Mouse (Mus musculus) kidney, postnatal 10 days (tissue): ENCODE measurements around the gene Gsn.

ENCODE experiments used
- DNase-seq: peaks from one replicate; pipeline ENCODE4 v3.0.0; 2021; ENCODE audit warnings: mixed read lengths

Gsn gene

DNA sequence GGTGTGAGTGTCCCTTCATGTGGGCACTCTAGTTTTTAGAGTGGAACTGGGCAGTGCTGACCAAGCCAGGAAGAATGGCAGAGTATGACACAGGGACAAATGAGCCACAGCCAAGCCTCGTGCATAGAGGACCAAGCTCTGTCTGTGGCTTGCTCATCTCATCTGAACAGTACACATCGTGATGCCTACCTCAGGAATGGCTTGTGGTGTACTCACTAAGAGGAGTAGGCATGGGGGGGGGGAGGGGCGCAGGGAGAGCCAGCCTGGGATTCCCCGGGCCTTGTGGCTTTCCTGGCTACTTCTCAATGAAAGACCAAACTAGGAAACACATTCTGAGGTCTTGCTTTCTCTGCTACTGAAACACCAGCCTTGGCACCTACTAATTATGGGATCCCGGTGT lies 1.2 kb upstream of the Gsn start:
- no peak for DNase-seq

DNA sequence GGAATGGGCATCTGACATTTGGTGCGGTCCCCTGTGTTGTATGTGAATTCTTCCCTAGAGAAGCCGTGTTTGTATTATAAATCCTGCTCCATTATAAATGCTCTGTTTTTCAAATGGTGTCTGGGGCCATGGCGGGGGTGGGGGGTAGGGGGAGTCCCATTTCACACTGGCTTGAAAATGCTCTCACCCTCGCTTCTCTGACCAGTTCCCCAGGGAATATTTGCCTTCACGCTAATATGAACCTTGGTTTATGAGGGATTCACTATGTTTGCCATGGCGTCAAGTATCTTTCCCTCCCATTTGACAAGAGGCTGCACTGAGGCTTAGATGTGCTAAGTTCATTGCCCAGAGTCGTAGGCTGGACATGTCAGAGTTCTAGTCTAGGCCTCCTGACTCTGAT lies 718 bp upstream of the Gsn start:
- no peak for DNase-seq

DNA sequence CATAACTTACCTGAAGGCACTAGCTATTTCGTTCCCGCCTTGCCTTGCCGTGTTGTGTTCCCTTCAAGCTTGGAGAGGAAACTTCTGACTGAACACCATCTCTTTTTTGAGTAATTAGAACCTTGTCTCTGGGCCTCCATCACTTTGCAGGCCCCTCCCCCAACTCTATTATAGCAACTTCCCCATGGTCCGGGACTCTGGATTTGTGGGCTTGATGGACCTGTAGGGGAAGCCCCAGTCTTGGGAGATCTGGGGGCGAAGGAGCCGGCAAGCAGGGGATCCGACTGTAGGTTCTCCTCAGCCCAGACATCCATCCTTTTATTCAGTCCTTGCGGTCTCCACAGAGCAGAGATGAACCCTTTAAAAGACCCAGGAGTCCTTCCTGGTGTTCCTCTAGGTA lies 752 bp downstream of the Gsn start:
- no peak for DNase-seq

DNA sequence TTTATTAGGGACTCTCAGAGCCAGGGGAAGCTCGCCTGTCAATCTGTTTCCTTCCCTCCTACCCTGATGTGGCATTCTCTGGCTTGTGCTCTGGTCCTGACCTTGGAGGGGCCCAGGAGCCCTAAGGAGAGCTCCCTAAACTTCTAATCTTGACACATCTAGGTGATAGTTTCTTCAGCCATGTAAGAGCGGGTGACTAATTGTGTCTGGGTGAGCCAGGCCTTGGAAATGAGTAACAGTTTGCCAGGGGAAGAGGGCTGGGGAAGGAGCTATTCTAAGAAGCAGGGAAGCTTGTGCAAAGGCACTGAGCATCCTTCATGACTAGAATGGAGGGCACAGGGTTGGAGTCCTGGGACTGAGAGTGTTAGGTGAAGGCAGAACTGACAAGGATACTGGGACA lies 1.7 kb downstream of the Gsn start:
- no peak for DNase-seq

DNA sequence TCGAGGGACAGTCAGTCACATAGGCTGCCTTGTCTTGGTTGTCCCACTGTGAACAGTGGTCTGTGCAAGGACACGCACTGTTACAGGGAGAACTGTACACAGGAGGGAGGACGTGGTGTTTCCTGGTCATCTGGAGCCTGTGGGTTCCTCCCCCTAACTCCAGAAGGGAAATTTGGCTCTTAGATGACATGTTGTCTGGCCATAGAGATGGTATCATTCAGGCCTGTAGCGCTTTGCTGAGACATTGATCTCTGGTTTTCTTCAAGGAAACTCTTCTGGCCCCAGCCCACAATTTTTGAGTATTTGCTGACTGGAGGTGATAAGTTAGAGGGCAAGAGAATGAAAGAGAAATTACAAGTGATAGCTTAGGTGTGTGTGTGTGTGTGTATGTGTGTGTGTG lies 2.4 kb downstream of the Gsn start:
- no peak for DNase-seq

DNA sequence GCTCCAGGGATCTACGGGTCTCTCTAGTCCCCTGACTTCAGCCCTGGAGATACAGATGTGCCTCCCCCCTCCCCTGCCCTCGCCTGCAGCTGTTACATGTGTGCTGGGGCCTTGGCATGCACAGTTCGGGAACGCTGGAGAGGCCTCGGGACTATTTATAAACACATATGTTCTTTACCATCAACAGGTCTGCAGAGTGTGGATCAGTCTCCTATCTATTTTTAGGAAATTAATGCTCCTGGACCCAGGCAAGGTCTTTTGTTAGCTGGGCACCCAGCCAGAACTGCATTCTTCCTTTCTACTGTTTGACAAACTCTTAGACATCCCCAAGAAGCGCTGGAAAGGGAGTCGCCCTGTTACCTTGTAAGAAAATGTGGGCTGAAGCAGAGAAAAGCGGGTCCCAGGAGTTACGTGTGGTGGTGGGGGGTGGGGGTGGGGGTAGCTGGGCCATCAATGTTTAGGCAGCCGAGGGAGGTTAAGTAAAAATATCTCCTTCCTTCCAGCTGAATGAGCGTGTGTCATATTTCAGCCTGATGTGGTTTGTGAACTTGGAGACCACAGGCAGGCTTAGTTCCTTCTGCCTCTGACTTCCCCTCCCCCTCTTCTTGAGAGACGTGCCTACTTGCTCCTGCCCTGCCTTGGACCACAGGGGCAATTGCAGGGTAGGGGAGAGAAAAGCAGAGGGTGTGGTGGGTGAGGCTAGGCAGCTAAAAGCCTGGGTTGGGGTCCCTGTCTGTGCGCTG lies 3.3 kb downstream of the Gsn start:
- peak; percentile 60 for DNase-seq

DNA sequence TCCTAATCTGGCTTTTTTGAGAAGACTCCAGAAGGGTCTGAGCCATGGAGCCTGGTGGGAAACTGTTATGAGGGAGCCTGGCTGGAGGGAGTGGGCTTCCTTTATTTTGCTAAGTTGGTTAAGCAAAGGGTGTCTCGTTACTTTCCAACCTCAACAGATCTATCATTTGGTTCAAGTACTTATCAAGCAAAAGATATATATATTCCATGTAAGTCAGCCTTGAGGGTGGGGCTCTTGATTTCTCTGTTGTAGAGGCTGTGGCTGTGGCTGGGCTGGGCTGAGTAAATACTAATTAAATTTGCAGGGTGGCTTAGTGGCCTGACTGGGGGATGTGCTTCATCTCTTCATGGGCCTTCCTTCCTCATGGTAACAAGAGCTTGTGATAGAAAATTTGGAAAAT lies 4.1 kb downstream of the Gsn start:
- DNase-seq: no peak

DNA sequence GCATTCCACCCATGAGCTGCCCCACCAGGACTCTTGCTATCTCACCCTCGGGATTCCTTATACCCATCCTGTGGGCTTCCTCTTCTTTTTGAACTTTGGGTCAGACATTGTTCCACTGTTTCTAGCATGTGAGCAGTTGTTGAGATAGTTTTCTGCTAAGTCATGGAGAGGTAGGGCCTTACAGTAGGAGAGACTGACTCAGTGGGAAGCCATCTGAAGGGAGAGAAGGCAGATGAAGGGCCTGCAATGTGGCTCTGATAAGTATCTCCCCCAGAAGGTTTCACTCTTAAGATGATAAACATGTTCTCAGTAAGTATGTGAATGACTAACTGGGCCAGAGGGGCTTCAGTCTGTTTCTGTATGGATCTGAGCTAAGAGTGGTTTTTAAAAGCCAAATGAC lies 7.9 kb downstream of the Gsn start:
- DNase-seq: no peak

DNA sequence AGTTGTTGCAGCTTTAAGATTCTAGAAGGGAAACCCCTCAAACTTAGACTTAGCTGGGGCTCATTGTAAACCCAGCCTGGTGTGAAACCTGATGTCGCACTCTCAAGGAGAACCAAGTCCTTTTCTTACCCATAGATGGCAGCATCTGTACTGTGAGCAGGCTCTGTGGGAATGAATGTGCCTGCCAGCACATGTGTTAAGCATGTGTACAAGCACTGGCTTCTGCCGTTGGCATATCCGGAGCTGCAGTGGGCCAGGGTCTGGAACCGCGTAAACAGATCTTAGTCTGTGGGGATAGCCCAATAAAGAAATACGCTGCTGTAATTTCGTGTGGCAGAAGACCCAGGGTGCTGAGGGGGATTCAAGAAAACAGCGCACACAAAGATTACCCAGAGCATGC lies 9.1 kb downstream of the Gsn start:
- DNase-seq: peak; percentile 63

DNA sequence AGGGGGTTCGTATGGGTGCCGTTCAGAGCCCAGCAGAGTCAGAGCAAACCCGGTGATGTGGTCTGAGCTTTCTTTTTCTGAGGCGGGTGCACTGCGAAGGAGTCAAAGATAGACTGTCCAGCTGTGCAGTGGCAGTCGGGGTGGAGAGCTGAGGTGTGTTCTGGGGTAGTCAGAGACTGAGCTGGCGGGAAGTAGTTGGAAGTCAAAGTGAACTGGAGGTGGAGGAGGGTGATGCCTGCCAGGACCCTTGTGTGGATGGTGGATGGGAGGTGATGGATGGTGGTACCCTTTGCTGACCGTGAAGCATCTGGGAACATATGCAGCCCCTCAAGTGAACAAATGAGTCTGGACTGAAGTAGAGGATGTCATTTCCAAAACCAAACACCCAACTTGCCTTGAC lies 9.6 kb downstream of the Gsn start:
- DNase-seq: no peak

DNA sequence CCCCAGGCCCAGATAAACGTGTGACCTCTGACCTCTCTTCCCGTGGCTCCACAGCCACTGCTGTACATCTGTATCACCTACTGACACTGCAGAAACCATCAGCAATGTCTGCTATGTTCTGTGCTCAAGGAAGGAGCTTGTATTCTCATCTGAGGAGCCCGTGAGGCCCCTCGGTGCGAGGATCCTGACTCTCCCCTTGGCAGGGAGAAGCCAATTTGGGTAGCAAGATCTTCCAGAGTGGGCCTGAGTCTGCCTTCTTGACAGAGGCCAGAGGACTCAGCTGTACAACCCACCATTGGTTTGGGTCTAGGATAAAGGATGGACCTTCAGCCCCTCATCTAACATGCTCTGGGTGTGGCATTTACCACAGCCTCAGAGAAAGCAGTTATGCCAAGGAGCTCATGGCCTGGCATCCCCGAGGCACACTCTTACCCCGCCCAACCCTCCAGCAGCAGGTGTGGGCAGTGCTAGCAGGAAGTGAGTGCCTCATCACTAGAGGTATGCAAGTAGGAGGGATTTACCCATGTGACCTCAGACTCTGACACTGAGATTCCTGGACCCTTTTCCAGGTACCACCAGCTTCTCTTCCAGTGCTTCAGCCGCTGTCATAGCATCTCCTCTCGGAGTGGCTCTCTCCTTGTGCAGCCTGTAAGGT lies 10.2 kb downstream of the Gsn start:
- DNase-seq: no peak

DNA sequence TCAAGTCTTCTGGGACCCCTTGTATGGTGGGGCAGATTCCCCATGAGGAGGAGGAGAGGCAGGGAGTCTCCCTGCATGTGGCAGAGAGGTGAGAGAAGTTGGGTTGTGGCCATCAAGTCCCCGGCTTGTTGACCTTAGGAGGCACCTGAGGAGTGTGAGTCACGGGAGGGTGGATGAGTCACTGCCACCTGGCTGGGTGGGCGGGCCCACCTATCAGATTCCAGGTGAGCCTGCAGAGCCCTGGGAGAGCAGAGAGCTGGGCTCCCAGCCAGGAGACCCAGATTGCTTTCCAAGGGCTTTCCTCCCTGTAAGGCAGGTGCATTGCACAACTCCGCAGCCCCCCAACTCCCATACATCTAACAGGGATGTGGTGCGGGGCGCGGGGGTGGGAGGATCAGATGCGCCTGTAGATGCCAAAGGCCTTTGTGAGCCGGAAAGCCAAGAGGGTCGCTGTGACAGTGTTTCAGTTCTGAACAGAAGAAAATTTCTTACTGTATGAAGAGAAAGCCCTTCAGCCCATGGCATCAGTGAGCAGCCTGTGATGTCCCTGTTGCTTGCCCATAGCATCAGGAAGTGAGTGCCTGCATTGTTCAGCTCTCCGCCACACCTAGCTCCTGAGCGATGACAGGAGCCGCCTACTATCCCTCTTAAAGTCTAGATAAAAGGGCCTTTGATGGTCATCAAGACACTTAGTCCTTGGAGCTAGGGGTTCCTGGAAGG lies 11.1 kb downstream of the Gsn start:
- peak; percentile 75 for DNase-seq

DNA sequence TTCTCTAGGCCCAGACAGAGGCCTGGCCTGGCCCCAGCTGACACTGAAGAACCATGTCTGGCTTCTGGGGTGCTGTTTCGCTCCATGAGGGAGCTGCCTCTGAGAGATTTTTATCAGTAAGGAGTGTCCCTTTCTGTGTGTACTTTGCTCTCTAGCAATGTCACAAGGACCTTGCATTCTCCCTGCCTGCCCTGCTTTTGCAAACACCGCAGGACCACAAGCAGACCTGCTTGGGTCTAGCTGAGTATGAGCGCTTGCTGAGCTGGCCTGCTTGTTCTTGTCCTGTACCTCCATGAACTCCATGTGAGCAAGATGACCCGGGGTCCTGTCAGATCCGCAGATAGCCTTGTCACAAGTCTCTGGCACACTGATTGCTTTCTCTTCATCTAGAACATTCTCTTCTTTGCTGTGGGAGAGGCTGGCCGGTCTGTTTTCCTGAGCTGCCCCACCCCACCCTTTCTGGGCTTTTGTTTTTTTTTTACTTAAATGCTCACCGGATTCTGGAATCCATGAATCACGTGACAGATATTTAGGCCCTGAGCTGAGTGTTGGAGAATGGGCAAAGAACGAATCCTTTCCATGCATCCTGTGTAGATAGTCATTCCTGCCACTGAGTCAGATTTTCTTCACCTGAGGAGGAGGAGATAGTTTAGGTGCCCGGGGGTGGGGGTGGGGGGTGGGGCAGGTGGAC lies 11.8 kb downstream of the Gsn start:
- DNase-seq: no peak

DNA sequence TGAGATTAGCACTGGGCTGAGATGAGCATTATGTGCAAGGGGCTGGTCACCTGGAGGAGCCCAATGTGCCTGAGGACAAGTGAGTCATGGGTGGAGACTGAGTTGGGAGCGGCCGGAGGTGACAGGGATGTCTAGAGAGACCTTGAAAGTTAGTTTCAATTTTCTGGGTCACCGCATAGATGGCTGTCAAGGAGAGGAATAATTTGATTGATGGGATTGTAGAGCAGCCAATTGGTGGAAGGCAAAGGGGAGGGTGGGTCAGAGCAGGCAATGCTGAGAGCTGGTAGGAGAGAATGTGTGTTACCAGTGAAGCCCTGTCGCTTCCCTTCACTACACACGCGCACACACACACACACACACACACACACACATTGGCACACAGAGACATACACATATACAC lies 13.0 kb downstream of the Gsn start:
- no peak for DNase-seq

DNA sequence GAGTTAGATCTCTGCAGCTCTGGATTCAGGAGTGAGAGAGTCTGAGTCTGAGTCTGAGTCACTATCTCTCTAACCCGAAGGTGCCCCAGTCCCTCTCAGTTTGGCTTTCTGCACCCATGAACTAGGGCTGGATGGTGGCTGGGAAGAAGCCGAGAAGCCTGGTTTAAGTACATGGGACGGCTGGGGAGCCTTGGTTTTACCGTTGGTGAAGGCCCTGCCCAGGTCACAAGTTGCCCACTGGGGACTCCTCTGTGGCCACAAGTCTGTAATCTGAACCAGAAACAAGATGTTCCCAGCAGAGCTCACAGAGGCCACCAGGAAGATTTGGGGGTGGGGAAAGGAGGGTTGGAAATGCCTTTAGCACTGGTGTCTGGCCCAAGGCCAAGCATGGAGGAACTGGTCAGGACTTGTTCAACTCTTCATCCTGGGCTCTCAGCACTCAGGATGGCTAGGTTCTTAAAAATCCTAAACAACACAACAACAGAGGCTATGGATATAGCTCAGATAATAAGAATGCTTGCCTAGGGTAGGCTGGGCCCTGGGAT lies 13.6 kb downstream of the Gsn start:
- DNase-seq: peak; percentile 73

DNA sequence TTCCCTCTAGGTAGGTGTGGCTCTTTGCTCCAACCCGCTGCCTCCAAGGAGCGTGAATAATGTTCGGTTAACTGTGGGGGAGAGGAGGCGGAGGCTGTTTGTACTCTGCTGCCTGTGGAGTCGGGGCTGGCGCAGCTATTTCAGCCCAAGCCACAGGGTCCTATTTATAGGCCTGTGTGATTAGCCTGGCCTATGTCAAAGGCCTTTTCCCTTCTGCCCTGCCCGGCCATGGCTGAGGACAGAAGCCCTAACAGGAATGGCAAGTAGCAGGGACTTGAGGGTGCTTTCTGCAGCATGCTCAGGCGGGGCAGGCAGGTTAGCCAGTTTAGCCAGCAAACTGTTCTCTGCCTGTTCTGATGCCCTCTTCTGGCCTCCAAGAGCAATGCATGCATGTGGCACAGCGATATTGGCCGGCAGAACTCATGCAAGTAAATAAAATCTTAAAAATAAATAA lies 14.4 kb downstream of the Gsn start:
- peak; percentile 80 for DNase-seq

DNA sequence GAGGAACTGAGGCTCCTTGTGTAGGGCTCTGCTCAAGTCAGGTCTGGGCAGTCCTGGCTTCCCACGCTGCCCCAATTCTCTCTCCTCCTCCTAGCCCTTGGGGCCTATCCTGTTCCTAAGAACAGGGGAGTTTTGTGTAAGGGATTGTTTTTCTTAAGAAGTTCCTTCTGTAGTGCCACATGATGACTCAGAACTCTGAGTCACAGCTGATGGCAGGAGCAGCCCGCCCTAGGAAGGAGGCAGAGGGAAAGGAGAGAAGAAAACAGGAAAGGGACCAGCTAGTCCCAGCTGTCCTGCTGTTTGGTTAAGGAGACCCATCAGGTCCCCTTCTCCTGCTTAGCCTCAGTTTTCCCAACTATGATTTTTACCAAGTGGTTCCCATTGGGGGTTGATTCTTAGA lies 15.6 kb downstream of the Gsn start:
- DNase-seq: no peak

DNA sequence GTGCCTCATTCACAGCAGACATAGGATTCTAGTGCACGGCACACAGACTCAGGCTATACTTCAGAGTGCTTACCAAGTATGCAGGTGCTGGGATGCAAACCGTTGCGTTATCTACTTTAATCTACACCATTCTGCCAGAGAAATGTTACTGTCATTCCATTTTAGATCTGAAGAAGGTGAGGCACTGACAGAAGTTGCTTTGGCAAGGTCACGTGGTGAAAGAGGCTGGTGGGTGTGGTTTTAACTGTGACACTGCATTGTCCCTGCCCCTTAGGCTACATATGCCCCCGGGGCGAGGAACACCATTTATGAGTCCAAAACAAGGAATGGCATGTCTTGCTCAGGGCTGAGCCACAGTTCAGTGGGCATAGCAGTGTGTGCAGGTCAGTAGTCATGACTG lies 16.7 kb downstream of the Gsn start:
- DNase-seq: no peak

DNA sequence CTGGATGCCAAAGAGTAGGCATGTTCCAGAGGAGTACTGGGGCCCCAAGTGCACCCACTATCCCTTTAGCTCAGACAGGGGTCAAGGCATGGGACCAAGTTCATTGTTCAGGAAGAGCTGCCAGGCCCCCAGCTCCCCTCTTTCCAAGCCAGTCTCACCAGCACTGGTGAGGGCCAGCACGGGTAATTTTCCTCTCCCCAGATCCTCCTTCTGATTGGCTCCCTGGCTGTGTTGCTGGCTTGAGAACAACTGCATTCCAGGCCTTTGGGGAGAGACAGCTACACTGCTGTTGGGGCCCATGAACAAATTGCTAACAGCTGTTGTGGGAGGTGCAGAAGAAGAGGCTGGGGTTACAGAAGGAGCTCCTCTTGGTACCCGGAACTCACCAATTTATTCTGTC lies 17.4 kb downstream of the Gsn start:
- DNase-seq: peak; percentile 68

DNA sequence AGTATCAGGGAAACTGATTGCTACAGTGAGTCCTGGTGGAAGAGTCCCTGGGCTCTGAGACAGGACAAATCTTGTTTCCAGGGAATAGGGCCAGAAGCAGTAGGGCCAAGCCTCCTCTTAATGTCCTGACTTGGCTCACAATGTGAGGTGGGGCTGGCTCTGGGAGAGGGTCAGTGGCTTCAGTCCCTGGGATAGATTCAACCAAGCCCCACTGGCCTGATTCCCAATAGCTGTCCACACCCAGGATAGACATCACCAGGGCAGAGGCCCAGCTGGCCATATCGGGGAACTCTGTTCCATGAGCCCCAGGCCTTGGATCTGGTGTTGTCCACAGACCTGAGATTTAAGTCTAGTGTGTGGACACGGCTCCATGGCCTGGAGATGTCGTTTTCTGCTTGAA lies 21.5 kb downstream of the Gsn start:
- DNase-seq: peak; percentile 50

DNA sequence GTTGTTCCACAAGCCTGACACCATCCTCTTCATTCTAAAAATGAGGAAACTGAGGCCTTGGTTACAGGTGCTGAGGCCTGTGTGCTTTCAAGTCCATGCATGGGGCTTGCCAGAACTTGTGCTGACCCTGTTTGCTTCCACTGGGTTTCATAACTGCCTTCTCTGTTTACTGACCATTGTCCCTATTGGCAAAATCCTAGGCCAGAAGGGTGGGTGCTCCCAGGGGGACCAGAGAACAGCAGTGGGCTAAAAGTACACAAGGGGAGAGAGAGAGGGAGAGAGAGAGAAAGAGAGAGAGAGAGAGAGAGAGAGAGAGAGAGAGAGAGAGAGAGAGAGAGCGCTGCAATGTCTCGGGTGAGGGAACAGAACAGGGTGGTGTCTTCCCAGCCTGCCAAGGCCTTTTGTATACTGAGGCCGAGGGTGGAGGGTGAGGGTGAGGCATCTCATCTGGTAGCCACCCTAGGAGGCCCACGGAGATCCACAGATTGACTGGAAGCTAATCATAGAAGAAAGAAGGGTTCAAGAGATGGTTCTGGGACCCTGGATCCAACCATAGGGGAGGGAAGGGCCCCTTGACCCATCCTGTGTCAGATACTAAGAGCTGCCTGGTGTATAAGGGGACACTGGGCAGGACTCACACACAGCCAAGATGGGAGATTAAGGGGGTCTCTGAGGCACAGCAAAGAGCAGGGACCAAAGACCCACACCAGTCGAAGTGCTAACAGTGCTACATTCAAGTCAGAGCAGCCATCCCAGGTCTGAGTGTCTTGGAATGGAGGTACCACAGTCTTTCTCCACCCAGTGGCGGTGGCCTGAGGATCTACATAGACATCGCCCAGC lies 22.4 kb downstream of the Gsn start:
- DNase-seq: no peak

DNA sequence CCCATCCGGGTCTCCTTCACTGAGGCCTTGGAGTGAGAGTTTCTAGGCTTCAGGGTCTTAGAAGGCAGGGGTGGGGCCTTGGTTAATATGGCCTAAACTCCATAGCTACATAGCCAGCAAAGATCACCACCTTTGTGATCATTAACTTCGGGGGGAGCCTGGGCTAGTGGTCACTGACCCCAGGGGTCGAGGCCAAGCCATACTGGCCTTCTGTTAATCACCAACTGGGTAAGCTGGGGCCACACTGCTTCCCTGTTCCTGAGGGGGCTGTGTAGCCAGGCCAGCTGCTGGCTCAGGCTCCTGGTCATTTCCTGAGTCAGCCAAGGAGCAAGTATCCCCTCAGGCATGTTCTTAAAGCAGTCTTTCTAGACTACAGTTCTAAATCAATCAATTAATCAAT lies 23.8 kb downstream of the Gsn start:
- peak; percentile 47 for DNase-seq
